Mouse (Mus musculus): ENCODE results near the gene Scfd2.
A peak's percentile ranks its signal among the peaks of the same experiment; 100 is the strongest.

Scfd2 gene

GRCm38 (mm10) chr5:74175526-74176270 lies 355.9 kb downstream of the Scfd2 start:
- no peak for DNase-seq (ENCODE audit: low spot score in 2 of 2)

GRCm38 (mm10) chr5:74173162-74173844 lies 358.3 kb downstream of the Scfd2 start:
- DNase-seq (ENCODE audit: low spot score in 2 of 2): peak in 1 of 2 experiments; percentile 16

- no peak for DNase-seq (ENCODE audit: low spot score in 2 of 2)
These were observed 359.4 kb downstream of the Scfd2 start for GRCm38 (mm10) chr5:74172208-74172607.

GRCm38 (mm10) chr5:74171768-74172167 lies 359.8 kb downstream of the Scfd2 start:
- DNase-seq (ENCODE audit: low spot score in 2 of 2): no peak

- DNase-seq (ENCODE audit: low spot score in 2 of 2): no peak
These were observed 363.5 kb downstream of the Scfd2 start for GRCm38 (mm10) chr5:74168085-74168484.

GRCm38 (mm10) chr5:74166642-74167041 lies 364.9 kb downstream of the Scfd2 start:
- DNase-seq (ENCODE audit: low spot score in 2 of 2): no peak

- DNase-seq (ENCODE audit: low spot score in 2 of 2): no peak
These were observed 367.0 kb downstream of the Scfd2 start for GRCm38 (mm10) chr5:74164547-74164946.

GRCm38 (mm10) chr5:74163141-74163540 lies 368.4 kb downstream of the Scfd2 start:
- DNase-seq (ENCODE audit: low spot score in 2 of 2): no peak

GRCm38 (mm10) chr5:74162013-74162412 lies 369.5 kb downstream of the Scfd2 start:
- DNase-seq (ENCODE audit: low spot score in 2 of 2): no peak

- DNase-seq (ENCODE audit: low spot score in 2 of 2): no peak
These were observed 370.1 kb downstream of the Scfd2 start for GRCm38 (mm10) chr5:74161297-74161926.

- DNase-seq (ENCODE audit: low spot score in 2 of 2): no peak
These were observed 371.2 kb downstream of the Scfd2 start for GRCm38 (mm10) chr5:74160349-74160748.

- no peak for DNase-seq (ENCODE audit: low spot score in 2 of 2)
These were observed 371.7 kb downstream of the Scfd2 start for GRCm38 (mm10) chr5:74159906-74160305.

GRCm38 (mm10) chr5:74158929-74159632 lies 372.5 kb downstream of the Scfd2 start:
- no peak for DNase-seq (ENCODE audit: low spot score in 2 of 2)

GRCm38 (mm10) chr5:74155860-74156351 lies 375.7 kb downstream of the Scfd2 start:
- DNase-seq (ENCODE audit: low spot score in 2 of 2): no peak
